Mouse (Mus musculus): ENCODE results near the gene Chtop. TPM values are rescaled to one million over a fixed set of nuclear protein-coding genes. Genes with fewer than 3 reads are reported as not detected.

The Chtop gene
- polyA plus RNA-seq, 1 experiment from 2014 or later = 105 TPM

GRCm38 (mm10) chr3:90462579-90462978 lies 46.7 kb downstream of the Chtop start:
- 37% methylated on average over 7 of the region's 7 CpGs for WGBS
- Histone ChIP-seq H3K9me3 (ENCODE audit: control insufficient read depth, low read length) (no peaks in the 10 kb centered on the region), H3K9ac (ENCODE audit: low read depth, low read length) (no peak overlapping the region), H3K27ac (ENCODE audit: low read depth, low read length) (no peak overlapping the region), H3K27me3 (ENCODE audit: control insufficient read depth, insufficient read depth, low read length) (peaks cover 31% of the 10 kb centered on the region), H3K36me3 (ENCODE audit: control insufficient read depth, insufficient read depth, low read length) (no peaks in the 10 kb centered on the region), H3K4me1 (ENCODE audit: control insufficient read depth, insufficient read depth, low read length) (no peaks in the 10 kb centered on the region), H3K4me3 (ENCODE audit: low read length) (no peak overlapping the region), H3K4me2 (replicated peaks; ENCODE audit: low read depth, low read length) (peak overlapping the region; percentile 10; the same call in 1 of the 2 replicates)
- ATAC-seq (ENCODE audit: low FRiP score, low TSS enrichment) = no peak

- Histone ChIP-seq H3K27me3 (ENCODE audit: control insufficient read depth, insufficient read depth, low read length) (peaks cover 31% of the 10 kb centered on the region), H3K27ac (ENCODE audit: low read depth, low read length) (no peak overlapping the region), H3K9ac (ENCODE audit: low read depth, low read length) (no peak overlapping the region), H3K4me1 (ENCODE audit: control insufficient read depth, insufficient read depth, low read length) (no peaks in the 10 kb centered on the region), H3K4me2 (replicated peaks; ENCODE audit: low read depth, low read length) (no peak overlapping the region), H3K9me3 (ENCODE audit: control insufficient read depth, low read length) (no peaks in the 10 kb centered on the region), H3K4me3 (ENCODE audit: low read length) (no peak overlapping the region), H3K36me3 (ENCODE audit: control insufficient read depth, insufficient read depth, low read length) (no peaks in the 10 kb centered on the region)
- WGBS = 90% methylated on average over 3 of the region's 3 CpGs
- no peak for ATAC-seq (ENCODE audit: low FRiP score, low TSS enrichment)
Observed at GRCm38 (mm10) chr3:90461935-90462334, 47.4 kb downstream of the Chtop start.

- H3K9me3 ChIP-seq (ENCODE audit: control insufficient read depth, low read length) = no peaks in the 10 kb centered on the region
- H3K27me3 ChIP-seq (ENCODE audit: control insufficient read depth, insufficient read depth, low read length) = peaks cover 28% of the 10 kb centered on the region
- 79% methylated on average over 5 of the region's 5 CpGs for WGBS
- H3K4me1 ChIP-seq (ENCODE audit: control insufficient read depth, insufficient read depth, low read length) = no peaks in the 10 kb centered on the region
- H3K9ac ChIP-seq (ENCODE audit: low read depth, low read length) = no peak overlapping the region
- H3K4me2 ChIP-seq (replicated peaks; ENCODE audit: low read depth, low read length) = no peak overlapping the region
- ATAC-seq (ENCODE audit: low FRiP score, low TSS enrichment) = no peak
- no peaks in the 10 kb centered on the region for H3K36me3 ChIP-seq (ENCODE audit: control insufficient read depth, insufficient read depth, low read length)
- no peak overlapping the region for H3K27ac ChIP-seq (ENCODE audit: low read depth, low read length)
- H3K4me3 ChIP-seq (ENCODE audit: low read length) = no peak overlapping the region
Observed at GRCm38 (mm10) chr3:90460315-90460714, 49.0 kb downstream of the Chtop start.

- Histone ChIP-seq H3K9me3 (ENCODE audit: control insufficient read depth, low read length) (no peaks in the 10 kb centered on the region), H3K4me1 (ENCODE audit: control insufficient read depth, insufficient read depth, low read length) (no peaks in the 10 kb centered on the region), H3K27me3 (ENCODE audit: control insufficient read depth, insufficient read depth, low read length) (peaks cover 22% of the 10 kb centered on the region), H3K9ac (ENCODE audit: low read depth, low read length) (no peak overlapping the region), H3K27ac (ENCODE audit: low read depth, low read length) (no peak overlapping the region), H3K36me3 (ENCODE audit: control insufficient read depth, insufficient read depth, low read length) (no peaks in the 10 kb centered on the region), H3K4me3 (ENCODE audit: low read length) (no peak overlapping the region), H3K4me2 (replicated peaks; ENCODE audit: low read depth, low read length) (no peak overlapping the region)
- 79% methylated on average over 9 of the region's 9 CpGs for WGBS
- ATAC-seq (ENCODE audit: low FRiP score, low TSS enrichment) = no peak
Observed at GRCm38 (mm10) chr3:90459727-90460126, 49.6 kb downstream of the Chtop start.

GRCm38 (mm10) chr3:90454931-90455330 lies 54.4 kb downstream of the Chtop start:
- H3K9ac ChIP-seq (ENCODE audit: low read depth, low read length) = no peak overlapping the region
- no peaks in the 10 kb centered on the region for H3K36me3 ChIP-seq (ENCODE audit: control insufficient read depth, insufficient read depth, low read length)
- ATAC-seq (ENCODE audit: low FRiP score, low TSS enrichment) = no peak
- 89% methylated on average over 14 of the region's 14 CpGs for WGBS
- no peak overlapping the region for H3K27ac ChIP-seq (ENCODE audit: low read depth, low read length)
- H3K27me3 ChIP-seq (ENCODE audit: control insufficient read depth, insufficient read depth, low read length) = no peaks in the 10 kb centered on the region
- no peak overlapping the region for H3K4me3 ChIP-seq (ENCODE audit: low read length)
- H3K4me2 ChIP-seq (replicated peaks; ENCODE audit: low read depth, low read length) = no peak overlapping the region
- H3K4me1 ChIP-seq (ENCODE audit: control insufficient read depth, insufficient read depth, low read length) = no peaks in the 10 kb centered on the region
- no peaks in the 10 kb centered on the region for H3K9me3 ChIP-seq (ENCODE audit: control insufficient read depth, low read length)

GRCm38 (mm10) chr3:90451396-90452095 lies 57.8 kb downstream of the Chtop start:
- Histone ChIP-seq H3K27ac (ENCODE audit: low read depth, low read length) (no peak overlapping the region), H3K4me1 (ENCODE audit: control insufficient read depth, insufficient read depth, low read length) (peaks cover 4% of the 10 kb centered on the region), H3K9ac (ENCODE audit: low read depth, low read length) (no peak overlapping the region), H3K4me3 (ENCODE audit: low read length) (no peak overlapping the region), H3K36me3 (ENCODE audit: control insufficient read depth, insufficient read depth, low read length) (no peaks in the 10 kb centered on the region), H3K9me3 (ENCODE audit: control insufficient read depth, low read length) (no peaks in the 10 kb centered on the region), H3K4me2 (replicated peaks; ENCODE audit: low read depth, low read length) (no peak overlapping the region), H3K27me3 (ENCODE audit: control insufficient read depth, insufficient read depth, low read length) (no peaks in the 10 kb centered on the region)
- WGBS = 67% methylated on average over 10 of the region's 10 CpGs
- no peak for ATAC-seq (ENCODE audit: low FRiP score, low TSS enrichment)

- Histone ChIP-seq H3K9me3 (ENCODE audit: control insufficient read depth, low read length) (no peaks in the 10 kb centered on the region), H3K4me1 (ENCODE audit: control insufficient read depth, insufficient read depth, low read length) (peaks cover 4% of the 10 kb centered on the region), H3K36me3 (ENCODE audit: control insufficient read depth, insufficient read depth, low read length) (no peaks in the 10 kb centered on the region), H3K27me3 (ENCODE audit: control insufficient read depth, insufficient read depth, low read length) (no peaks in the 10 kb centered on the region), H3K4me2 (replicated peaks; ENCODE audit: low read depth, low read length) (peak overlapping the region; percentile 19; the same call in 1 of the 2 replicates), H3K9ac (ENCODE audit: low read depth, low read length) (no peak overlapping the region), H3K27ac (ENCODE audit: low read depth, low read length) (no peak overlapping the region), H3K4me3 (ENCODE audit: low read length) (0 out of 2 replicates have a peak overlapping the region, but pooled peaks have one; percentile 7)
- no peak for ATAC-seq (ENCODE audit: low FRiP score, low TSS enrichment)
- WGBS = 29% methylated on average over 12 of the region's 12 CpGs
Observed at GRCm38 (mm10) chr3:90450874-90451273, 58.4 kb downstream of the Chtop start.

Other genes with a start within 250 kb of the Chtop start
- gene Dennd4b, start 244.3 kb downstream of the Chtop start, polyA plus RNA-seq (2014; fragmentation: Nextera tagmentation; extraction: Ambion mirVana) = 2.9 and 4.5 TPM in 2 replicates
- gene Gatad2b, start 216.3 kb downstream of the Chtop start, polyA plus RNA-seq (2014; fragmentation: Nextera tagmentation; extraction: Ambion mirVana) = 24.5 and 25.4 TPM in 2 replicates
- 8.2 and 12.3 TPM in 2 replicates for gene Slc27a3, start 119.6 kb downstream of the Chtop start, polyA plus RNA-seq (2014; fragmentation: Nextera tagmentation; extraction: Ambion mirVana)
- gene Ints3, start 75.9 kb downstream of the Chtop start, polyA plus RNA-seq (2014; fragmentation: Nextera tagmentation; extraction: Ambion mirVana) = 24.0 and 39.2 TPM in 2 replicates
- 11.0 and 12.3 TPM in 2 replicates for gene Npr1, start 43.6 kb downstream of the Chtop start, polyA plus RNA-seq (2014; fragmentation: Nextera tagmentation; extraction: Ambion mirVana)
- gene Ilf2, start 33.4 kb downstream of the Chtop start, polyA plus RNA-seq (2014; fragmentation: Nextera tagmentation; extraction: Ambion mirVana) = 245 and 262 TPM in 2 replicates
- 58.5 and 67.6 TPM in 2 replicates for gene Snapin, start 18.5 kb downstream of the Chtop start, polyA plus RNA-seq (2014; fragmentation: Nextera tagmentation; extraction: Ambion mirVana)
- 50.7 and 55.9 TPM in 2 replicates for gene S100a1, start 4.9 kb upstream of the Chtop start, polyA plus RNA-seq (2014; fragmentation: Nextera tagmentation; extraction: Ambion mirVana)
- gene S100a13, start 4.9 kb upstream of the Chtop start, polyA plus RNA-seq (2014; fragmentation: Nextera tagmentation; extraction: Ambion mirVana) = 30.2 and 38.0 TPM in 2 replicates
- 1.1 and 1.6 TPM in 2 replicates for gene S100a14, start 17.4 kb upstream of the Chtop start, polyA plus RNA-seq (2014; fragmentation: Nextera tagmentation; extraction: Ambion mirVana)
- gene S100a16, start 27.8 kb upstream of the Chtop start, polyA plus RNA-seq (2014; fragmentation: Nextera tagmentation; extraction: Ambion mirVana) = 175 and 198 TPM in 2 replicates
- gene S100a3, start 51.1 kb upstream of the Chtop start, polyA plus RNA-seq (2014; fragmentation: Nextera tagmentation; extraction: Ambion mirVana) = 0.06 TPM in 1 of 2 replicates, not detected in the other
- gene S100a2, start 80.7 kb upstream of the Chtop start, polyA plus RNA-seq (2014; fragmentation: Nextera tagmentation; extraction: Ambion mirVana) = not detected in 2 replicates
- not detected in 2 replicates for gene Gm42674, start 92.4 kb upstream of the Chtop start, polyA plus RNA-seq (2014; fragmentation: Nextera tagmentation; extraction: Ambion mirVana)
- gene S100a4, start 94.3 kb upstream of the Chtop start, polyA plus RNA-seq (2014; fragmentation: Nextera tagmentation; extraction: Ambion mirVana) = 2.7 and 3.9 TPM in 2 replicates
- gene S100a5, start 99.0 kb upstream of the Chtop start, polyA plus RNA-seq (2014; fragmentation: Nextera tagmentation; extraction: Ambion mirVana) = 0.56 TPM in 1 of 2 replicates, not detected in the other
- 115 and 148 TPM in 2 replicates for gene S100a6, start 103.4 kb upstream of the Chtop start, polyA plus RNA-seq (2014; fragmentation: Nextera tagmentation; extraction: Ambion mirVana)
- not detected in 2 replicates for gene S100a7a, start 144.5 kb upstream of the Chtop start, polyA plus RNA-seq (2014; fragmentation: Nextera tagmentation; extraction: Ambion mirVana)
- gene S100a8, start 159.5 kb upstream of the Chtop start, polyA plus RNA-seq (2014; fragmentation: Nextera tagmentation; extraction: Ambion mirVana) = 2.4 and 4.2 TPM in 2 replicates
- gene S100a9, start 186.2 kb upstream of the Chtop start, polyA plus RNA-seq (2014; fragmentation: Nextera tagmentation; extraction: Ambion mirVana) = 1.3 and 2.0 TPM in 2 replicates
- gene Pglyrp4, start 217.4 kb upstream of the Chtop start, polyA plus RNA-seq (2014; fragmentation: Nextera tagmentation; extraction: Ambion mirVana) = not detected in 2 replicates

Measured in kidney, embryonic 14.5 days (tissue).